Mouse (Mus musculus) spleen, adult 12 weeks (tissue): ENCODE measurements around the gene Nfib.

Experiments used
- DNase-seq: peaks from one replicate; pipeline ENCODE4 v3.0.0; 2022; ENCODE audit warnings: low spot score

Nfib gene

DNA sequence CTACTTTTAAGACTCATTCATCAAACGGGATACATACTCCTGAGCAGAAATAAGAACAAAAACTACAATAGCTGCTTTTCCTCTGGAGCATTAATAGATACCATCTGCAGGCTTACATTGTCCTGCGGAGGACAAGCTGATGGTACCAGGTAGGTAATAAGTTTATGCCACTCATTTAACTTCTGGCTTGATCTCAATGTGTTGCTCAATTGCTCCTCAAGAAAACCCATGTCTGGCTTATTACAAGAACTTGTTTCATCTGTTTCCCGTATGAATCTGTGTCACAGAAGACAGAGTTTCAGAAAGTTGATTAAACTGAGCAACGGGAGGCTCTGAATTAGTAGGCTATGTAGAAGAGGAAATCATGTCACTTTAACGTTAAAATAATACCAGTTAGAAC lies 457.5 kb downstream of the Nfib start:
- no peak for DNase-seq

DNA sequence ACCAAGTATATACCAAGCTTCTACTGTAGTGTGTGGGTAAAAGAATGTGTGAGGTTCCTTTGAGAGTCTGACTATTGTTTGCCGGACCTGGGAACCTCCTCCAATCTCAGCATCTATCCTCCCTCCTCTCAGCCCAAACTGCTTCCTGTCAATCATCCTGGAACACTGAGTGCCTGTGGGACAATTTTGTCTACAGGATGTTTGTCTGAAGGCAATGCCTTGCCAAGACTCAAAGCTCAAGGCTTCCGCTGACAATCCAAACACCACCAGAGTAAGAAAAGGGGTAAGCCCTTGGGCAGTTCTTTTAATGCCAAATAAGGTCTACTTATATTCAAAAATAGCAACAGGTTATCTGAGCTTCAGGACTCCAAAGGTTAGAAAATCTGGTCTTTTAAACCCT lies 459.3 kb downstream of the Nfib start:
- DNase-seq, result no peak
